Mouse (Mus musculus): ENCODE results near the gene Gnaq.

The Gnaq gene

DNA sequence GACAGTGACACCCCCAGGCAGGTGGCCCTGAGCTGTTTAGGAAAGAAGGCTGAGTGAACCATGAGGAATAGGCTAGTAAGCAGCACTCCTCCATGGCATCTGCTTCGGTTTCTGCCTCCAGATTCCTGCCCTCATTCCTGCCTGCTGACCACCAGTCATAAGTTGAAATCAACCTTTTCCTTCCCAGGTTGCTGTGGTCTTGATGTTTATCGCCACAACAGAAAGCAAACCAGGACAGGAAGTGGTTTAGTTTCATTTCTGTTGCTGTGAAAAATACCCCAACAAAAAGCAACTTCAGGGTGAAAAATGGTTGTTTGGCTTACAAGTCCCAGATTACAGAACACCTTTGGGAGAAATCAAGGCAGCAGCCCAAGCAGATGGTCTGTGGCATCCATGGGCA lies 249.8 kb downstream of the Gnaq start:
- DNase-seq, result no peak

DNA sequence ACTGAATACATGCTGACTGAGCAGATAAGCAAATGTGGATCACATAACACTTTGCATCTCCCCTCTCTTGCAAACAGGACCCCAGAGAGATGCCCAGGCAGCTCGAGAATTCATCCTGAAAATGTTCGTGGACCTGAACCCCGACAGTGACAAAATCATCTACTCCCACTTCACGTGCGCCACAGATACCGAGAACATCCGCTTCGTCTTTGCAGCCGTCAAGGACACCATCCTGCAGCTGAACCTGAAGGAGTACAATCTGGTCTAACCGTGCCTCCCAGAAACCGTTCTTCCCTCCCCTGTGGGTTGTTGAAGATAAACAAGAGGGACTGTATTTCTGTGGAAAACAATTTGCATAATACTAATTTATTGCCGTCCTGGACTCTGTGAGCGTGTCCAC lies 250.5 kb downstream of the Gnaq start:
- no peak for DNase-seq

DNA sequence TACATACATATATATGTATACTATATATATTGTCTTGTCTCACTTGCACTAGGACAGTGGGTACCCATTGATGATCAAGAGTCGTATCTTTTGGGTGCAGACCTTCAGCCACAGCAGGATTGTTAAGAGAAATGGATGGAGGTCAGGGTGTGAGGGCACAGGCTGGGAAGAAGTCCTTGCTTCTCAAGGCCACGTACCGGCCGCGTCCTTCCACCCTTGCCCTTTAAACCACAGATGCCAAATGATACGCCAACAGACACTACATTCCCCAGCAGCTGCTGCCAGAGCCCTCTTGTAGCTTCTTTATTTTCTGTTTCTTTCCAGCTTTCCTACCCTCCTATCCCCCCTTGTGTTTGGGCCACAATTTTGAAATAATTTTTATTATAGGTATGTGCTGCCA lies 251.5 kb downstream of the Gnaq start:
- no peak for DNase-seq

DNA sequence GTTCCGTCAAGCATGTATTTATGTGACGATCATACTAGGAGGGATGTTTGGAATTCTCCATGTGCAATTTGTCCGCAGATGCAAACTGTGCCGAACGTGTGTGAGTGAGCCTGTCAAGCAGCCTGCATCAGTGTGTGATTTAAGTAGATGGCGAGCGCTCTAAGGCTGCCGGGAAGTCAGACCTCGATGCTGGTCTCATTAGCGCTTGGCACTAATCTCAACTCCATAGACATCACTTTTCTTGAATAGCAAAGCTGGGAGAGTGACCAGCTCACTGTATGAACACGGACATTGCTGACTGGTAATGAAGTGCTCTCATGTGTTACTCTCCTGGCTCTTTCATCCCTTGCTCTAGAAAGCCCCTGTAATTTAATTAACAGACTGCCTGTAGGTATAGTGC lies 252.3 kb downstream of the Gnaq start:
- no peak for DNase-seq

DNA sequence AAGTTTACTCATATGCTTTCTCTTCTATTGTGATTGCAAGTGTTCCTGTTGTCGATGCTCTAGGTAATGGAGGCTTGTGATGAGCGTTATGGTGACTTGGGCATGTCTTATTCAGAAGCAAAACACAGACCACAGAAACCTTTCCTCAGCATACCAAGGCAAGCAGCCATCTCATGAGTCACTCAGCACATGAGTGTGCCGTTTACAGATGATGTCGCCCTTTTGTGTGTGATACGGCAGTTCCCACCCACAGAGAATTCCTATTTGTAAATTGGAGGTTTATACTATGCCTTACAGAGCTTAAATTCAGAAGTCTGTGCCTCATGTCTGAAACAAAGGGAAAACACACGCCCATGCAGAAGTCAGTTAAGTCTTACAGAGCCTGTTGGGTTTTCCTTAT lies 253.9 kb downstream of the Gnaq start:
- no peak for DNase-seq

DNA sequence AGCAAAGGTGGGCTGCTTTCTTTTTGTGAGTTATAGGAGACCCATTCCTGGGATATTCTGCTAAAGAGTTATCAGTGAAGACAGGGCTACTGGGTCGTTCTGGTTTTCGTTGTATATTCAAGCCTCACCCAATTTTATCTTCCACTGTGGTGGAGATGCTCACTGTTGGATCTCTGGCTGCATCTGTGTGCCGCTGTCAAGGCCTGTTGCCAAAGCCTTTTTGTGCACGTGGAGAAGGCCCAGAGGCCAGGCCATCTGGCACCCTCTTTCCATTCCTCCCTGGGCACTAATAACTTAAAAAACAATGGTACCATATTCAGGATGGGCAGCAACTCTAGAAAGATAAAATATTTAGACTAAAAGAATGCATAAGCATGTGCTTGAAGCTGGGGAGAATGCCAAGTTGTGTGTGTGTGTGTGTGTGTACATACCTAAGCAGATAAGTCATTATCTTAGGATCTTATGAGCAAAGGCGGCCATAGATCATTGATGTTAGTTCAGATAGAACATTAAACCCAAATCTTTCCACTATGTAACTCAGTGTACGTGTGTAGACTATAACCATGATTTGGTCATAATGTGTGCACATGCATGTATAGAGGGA lies 257.7 kb downstream of the Gnaq start:
- no peak for DNase-seq

DNA sequence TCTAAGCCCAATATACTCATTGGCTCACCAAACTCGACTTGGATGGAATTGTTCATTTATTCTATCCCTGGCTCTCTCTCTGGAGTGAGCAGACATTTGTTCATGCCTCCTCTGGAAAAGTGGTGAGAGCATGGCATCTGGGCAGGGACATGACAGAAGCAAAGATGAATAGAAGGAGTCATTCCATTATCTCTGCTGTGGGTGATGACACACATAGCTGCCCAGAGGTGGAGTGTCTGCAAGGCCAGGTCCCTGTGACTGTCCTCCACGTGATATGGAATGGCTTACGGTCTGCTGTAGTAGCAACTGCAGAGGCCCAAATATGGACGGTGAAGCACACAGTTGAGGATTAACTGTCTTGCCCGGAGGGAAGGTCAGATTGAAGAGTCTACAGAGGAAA lies 261.8 kb downstream of the Gnaq start:
- DNase-seq, result no peak

DNA sequence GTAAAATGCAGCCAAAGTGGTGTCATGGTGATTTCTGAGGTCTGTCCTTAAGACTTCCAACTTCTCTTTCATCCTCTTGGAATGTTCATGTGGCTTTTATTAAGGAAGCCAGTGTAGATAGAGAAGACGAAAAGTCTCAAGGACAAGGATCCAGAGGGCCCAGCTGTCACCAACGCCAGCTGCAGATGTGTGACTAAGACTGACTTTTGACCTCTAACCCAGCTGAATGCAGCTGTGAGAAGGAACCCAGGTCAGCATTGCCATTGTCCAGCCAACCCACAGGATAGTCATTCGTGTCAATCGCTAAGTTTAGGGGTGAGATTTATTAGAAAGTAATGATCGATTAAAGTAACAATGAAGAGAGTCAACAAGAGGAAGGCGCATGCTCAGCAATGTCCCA lies 270.5 kb downstream of the Gnaq start:
- peak; percentile 68 for DNase-seq

DNA sequence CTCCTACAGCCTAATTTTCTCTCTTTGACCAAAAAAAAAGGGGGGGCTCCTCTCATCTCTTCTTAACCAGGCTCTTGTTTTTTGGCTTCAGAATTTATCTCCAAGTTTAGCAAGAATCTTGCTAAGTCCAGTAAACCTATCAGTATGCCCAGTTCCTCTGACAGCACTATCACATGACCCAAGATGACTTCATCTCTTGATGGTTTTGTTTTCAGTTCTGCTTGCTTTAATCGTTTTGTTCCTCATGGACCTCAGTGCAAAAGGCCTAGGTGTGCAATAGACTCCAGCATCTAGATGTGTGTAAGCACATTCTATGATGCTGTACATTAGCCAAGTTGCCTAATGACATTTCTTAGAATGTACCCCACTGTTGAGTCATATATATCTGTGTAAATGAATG lies 275.1 kb downstream of the Gnaq start:
- no peak for DNase-seq

DNA sequence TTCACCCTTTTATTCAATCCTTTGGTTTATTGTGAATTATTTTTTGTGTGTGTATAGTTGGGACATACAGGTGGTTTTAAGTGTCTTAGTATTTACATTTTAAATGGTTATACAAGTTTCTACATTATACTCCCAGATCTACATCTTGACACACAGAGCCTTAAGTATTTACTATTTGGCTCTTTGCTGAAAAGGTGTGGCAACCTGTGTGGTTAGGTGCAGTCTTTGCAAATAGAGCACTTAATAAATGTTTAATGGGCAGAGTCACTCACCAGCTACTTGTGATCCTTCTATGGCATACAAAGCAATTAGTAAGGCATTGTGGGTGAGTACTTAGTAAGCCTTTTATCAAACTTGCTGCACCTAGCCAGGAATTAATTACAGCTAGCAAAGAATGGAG lies 278.7 kb downstream of the Gnaq start:
- DNase-seq, result no peak

DNA sequence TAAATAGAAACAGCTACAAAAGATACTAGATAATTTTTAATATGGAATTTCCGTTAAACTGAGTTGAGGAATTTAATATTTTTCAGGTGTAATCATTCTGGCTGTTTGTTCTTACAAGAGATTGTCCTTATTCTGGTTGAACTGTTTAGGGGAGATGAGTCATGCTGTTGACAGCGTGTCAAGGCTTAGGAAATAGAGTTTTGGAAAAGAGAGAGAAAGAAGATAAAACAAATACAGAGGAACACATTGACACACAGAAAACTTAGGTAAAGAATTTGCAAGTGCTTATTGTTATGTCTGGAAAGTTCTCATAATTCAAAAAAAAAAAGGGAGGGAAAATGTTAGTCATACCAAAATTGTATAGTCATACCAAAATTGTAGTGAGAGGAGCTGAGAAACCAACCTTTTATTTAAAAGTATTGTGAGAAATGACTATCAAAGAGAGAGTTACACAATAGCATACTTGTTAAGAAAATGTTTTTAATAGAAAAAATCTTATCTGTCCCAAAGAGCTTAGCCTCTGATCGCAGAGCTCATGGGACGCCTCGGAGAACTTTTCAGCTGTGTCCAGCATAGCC lies 285.5 kb downstream of the Gnaq start:
- no peak for DNase-seq

DNA sequence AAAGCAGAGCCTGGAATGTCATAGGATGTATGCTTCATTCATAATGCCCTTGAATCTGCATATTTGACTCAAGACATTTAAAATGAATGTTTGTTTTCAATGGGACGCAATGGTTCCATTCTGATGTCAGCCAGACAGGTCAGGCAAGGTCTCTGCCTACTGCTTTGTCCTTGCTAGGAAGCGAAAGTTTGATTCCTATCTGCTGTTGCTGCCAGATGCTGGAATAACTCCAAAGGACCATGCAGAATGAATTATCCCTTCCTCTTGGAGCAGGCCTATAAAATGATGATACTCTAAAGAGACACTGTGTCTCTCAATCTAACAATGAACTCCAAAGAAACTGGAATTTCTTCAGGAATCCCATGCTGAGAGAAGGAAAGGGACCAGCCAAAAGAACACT lies 293.0 kb downstream of the Gnaq start:
- peak; percentile 33 for DNase-seq

DNA sequence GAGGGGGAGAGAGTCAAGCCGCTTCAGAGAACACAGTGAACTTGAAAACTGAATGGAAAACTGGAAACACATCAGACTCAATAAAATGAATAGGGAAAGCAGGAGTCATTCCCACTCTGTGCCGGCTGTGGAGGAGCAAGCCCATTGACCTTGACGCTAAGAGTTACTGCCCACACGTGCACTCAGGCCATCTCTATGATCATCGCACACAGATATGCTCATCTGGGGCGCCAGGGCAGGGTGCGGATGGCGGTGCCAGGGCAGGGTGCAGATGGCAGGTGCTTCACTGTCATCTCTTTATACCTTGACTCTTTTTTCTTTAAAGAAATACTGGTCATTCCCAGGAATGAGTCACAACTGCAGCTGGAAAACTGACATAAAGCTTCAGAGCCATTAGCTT lies 298.7 kb downstream of the Gnaq start:
- DNase-seq, result no peak

DNA sequence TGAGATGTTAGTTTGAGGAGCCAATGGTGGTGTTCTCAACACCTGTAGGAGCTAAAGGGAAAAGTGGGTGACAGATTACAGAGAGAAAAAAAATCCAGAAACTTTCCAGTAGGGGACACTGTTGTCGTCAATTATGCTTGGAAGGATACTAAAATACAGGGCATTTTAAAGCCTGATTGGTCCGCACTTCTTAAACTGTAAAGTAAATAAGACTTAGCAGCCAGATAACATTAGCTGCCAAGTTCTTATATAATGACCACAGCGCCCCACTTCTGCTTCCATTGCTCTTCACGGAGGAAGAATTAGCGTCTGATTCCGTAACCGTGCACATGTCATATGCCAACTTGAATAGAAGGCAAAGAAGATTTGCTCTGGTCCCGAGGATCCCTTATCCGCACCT lies 302.2 kb downstream of the Gnaq start:
- DNase-seq, result peak; percentile 20

DNA sequence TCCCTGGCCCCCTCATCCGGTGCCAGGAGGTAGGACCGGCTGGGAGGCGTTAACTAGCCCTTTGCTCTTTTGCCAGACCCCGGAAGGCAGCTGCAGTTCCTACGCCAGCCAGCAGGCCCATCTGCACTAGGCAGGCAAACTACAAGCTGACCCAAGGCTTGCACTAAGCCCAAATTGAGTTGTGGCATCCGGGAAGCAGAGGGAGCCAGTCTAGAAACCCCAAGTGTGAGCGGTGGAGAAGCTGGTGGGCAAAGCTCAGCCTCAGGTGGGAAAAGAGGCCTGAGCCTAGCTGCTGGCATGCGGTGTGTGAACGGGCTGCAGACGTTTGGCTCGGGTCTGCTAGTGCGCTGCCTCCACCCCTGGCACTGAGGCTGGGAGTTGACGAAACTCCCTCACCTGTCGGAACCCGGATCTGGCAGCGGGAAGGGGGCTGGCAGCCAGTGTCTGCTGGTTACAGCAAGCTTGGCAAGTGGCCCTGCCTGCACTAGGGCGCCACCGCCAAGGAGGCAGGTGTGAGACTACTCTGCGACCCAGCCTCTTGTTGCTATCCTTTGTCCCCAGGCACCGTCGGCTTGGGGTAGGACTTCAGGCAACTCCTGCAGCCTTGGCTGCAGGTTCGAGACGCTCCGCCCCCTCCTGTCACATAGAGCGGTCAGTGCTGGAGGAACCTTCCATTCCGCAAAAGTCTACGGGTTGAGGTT lies 303.1 kb downstream of the Gnaq start, which contains the start of gene Gna14:
Gene Gna14 (plus strand): TSS at position 232 of the 701 bp plus-strand sequence.
- DNase-seq, result peak; percentile 88

DNA sequence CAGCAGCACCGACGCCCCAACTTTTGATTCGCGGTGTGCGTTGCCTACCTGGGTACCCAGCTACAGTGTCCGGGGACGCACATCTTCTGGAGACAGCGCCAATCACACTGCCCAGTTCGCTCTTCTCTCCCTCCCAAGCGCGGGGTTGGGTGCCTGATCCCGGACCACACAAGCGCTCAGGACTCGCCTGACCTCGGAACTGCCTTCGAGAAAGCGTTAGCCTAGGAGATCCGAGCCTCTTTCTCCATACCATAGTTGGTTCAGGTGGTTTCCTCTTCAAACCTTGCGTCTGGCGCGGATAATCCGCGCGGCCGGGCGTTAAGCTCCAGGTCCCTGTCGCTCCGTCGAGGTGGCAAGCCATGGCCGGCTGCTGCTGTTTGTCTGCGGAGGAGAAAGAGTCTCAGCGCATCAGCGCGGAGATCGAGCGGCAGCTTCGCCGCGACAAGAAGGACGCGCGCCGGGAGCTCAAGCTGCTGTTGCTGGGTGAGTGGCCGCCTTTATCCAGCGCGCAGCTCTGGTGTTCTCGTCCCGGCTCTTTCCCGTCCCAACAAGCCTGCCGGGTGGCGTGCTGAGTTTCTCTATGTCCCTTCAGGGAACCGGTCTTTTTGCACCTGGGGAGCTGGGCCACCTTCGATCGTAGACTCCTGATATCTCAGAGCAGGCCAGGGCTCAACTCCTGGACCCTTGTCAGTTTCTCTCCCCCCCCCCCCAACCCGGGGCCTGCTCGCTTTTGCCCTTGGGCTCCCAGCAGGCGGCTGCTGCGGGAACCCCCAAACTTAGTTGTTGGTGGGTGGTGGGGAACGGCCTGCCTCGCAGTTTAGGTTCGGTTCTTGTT lies 303.9 kb downstream of the Gnaq start:
- peak; percentile 62 for DNase-seq
